Mouse (Mus musculus) ovary, adult 10 weeks (tissue): Measurements from ENCODE around the gene Col5a1. TPM values are rescaled to one million over a fixed set of nuclear protein-coding genes. Genes with fewer than 3 reads are reported as not detected.

Source experiments
- polyA plus RNA-seq: library from polyadenylated mRNA; stranded (reverse); fragments of 350-450 nt; fragmentation: Illumina TruSeq; extraction: RNeasy Lipid Tissue Mini Kit (QIAGEN cat#74804); gene quantifications from one replicate; pipeline ENCODE4 v1.2.3, GENCODE M21; 2014

Gene Col5a1
- polyA plus RNA-seq = 7.0 TPM

GRCm38 (mm10) chr2:27886148-27886551 is at the start of gene Col5a1:
Col5a1 (plus strand) TSS chr2:27886425.

GRCm38 (mm10) chr2:28084768-28085167 is 198.5 kb downstream of the Col5a1 start, which contains the start of gene Fcnb:
Fcnb (minus strand) TSS chr2:28084885.

Other genes with a start within 250 kb of the Col5a1 start
- gene Rxra, start 210.0 kb upstream of the Col5a1 start, polyA plus RNA-seq = 4.3 TPM
- gene Fcnb, start 198.5 kb downstream of the Col5a1 start, polyA plus RNA-seq = not detected